Mouse (Mus musculus): ENCODE data around the gene Slco3a1.

Slco3a1 gene

DNA sequence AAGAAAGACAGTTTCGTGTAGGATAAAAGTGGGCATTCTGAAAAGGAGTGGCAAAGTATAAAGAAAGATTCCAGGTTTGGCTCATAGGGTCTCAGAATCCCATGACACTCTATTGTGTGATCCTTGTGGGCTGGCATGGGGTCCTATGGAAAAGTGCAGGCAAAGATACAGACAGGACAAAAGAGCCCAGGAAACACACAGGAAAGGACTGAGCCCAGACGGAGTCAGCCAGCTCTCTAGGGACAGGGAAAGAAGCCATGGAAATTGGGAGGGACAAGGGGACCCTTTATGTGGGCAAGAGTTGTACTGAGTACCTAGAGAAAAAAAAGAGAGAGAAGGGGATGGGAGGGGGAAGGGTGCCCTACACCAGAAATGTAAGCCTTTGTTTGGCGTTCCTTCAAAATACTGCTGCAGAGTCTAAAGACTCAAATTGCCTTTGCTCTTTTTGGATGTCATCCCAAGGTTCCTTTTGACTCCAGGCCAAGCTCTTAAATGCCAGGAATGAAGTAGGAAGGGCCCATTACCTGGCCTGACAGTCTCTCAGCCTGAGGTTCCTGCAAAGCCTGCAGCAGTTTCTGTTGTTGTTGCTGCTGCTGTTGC is 238.6 kb downstream of the Slco3a1 start:
- no peak for DNase-seq (ENCODE audit: low read depth in 1 of 2, low spot score in 2 of 2)

DNA sequence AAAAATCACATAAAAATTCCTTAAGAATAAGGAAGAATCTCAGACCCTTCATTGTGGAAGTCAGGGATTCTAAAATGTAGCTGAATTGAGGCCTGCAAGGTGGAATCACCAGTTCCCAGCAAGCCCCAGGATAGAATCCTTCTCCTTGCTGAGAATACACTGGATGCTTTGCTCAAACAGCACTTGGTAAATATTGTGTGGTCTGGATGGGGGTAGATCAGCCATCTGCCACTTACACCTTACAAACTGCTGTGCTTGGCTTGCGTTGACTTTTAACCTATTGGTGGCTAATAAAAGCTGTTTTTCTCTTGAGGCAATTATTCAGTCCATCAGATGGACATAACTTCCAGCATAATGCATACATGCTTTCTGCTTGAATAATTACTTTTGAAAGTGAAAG is 240.3 kb downstream of the Slco3a1 start:
- no peak for DNase-seq (ENCODE audit: low read depth in 1 of 2, low spot score in 2 of 2)

DNA sequence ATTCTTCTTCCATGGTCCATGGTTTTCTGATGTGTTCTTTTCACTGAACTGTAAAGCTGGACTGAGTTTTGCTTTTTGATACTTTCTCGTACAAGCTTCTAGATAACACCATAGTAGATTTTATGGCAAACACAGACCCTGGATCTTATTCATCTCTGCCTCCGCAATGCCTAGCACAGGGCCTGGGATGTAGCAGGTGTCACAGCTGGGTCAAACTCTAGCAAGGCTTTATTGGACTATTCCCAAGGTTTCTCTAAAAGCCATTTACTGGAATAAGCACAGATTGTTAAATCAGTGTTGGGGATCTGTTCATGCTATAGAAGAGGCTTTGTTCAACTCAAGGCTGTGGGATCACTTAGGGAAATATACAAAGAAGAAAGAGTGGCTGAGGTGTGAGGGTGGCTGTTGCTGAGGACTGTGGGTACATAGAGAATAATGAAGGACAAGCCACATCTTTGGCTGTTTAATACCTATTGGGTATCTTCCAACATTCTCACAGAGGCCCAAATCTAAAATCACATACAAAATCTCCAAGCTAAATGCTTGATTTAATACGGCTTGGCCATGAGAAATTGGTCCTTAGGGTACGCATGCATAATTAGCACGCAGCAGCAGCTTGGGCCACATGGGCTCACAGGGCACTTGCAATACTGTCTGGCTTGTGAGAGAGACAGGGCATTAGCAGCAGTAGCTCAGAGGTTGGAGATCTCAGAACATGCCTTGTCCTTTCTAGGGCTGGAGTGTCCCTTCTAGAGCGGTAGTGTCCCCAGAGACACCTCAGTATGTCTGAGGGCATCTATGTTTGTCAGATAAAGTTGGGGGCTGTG is 241.1 kb downstream of the Slco3a1 start:
- no peak for DNase-seq (ENCODE audit: low read depth in 1 of 2, low spot score in 2 of 2)

- no peak for DNase-seq (ENCODE audit: low read depth in 1 of 2, low spot score in 2 of 2)
These were observed 243.0 kb downstream of the Slco3a1 start for GRCm38 (mm10) chr7:74311536-74311935.

DNA sequence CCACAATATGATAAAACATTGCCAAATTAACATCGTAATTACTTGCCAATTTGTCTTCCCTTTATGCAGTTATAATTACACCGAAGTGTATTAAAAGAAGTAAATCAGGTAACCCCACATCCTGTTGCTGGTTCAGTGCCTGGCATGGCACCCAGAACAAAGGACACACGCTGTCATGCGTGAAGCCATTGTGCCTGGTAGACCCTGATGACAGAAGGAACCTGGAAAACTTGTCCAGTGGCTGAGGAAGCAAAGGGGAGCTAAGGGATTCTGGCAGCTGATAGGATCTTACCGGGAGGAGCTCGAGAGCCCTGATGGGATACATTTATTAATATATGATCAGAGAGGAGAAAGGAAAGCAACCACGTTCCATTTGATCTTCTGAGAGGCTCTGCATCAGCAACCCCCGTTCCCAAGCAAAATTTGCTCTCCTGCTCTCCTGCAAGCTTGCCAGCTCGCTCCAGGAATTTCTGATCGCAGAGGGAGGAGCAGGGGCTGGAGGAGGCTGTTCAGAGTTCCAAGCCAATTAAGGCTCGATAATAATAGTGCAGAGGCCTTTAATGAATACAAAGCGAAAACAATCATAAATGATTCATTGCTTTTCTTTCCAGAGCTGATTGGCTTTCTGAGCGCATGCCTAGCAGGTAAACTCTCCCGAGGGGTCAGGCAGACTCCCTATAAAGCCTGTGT is 250.8 kb downstream of the Slco3a1 start:
- no peak for DNase-seq (ENCODE audit: low read depth in 1 of 2, low spot score in 2 of 2)

DNA sequence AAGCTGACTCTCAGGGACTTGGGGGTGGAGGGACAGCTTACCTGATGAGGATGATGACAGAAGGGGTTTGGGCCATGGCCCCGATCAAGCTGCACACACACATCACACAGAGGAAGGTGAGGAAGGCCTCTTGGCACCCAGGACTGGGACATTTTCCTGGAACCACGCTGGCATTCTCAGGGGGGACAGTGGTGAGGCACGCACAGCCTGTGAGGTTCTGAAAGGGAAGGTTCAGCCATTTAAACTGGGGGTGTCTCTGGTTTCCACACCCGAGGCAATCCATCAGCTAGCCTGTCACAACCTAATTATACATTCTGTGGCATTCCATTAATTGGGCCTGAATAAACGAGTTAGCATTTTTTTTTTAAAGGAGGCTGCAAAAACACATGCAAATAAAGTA is 251.5 kb downstream of the Slco3a1 start:
- no peak for DNase-seq (ENCODE audit: low read depth in 1 of 2, low spot score in 2 of 2)

DNA sequence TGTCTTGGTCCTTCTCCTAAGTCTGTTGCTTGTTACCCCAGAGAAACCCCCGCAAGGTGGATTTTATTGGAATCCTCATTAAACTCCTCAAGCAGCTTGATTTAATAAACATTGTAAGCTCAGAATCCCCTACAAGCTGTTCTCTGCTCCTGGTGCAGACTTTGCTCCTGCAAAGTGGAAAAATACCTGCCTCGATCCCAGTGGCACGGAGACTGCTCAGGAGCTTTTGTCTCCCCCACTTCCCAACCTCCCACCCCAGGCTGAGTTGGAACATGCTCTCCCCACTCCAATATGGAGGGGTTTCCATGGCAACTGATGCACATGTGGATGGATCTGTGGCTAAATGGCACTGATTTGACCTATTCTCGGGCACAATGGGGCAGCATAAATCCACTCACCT is 268.0 kb downstream of the Slco3a1 start:
- no peak for DNase-seq (ENCODE audit: low read depth in 1 of 2, low spot score in 2 of 2)

DNA sequence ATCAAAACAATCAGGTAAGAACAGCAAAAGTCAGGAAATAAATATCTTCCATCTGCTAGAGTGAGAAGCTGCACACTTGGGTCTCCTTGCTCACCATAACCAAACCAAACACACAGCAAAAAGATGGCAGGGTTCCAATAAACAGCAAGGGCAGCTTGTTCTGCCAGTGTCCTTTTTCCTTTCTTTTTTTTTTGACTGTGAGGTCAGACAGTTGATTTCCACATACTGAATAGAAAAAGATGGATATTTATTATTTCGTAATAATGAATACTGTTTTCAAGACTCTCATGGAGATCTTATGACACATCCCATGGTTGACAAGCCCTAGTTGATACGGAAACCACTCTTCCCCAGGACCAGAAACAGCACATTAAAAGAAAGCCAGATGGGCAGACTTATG is 274.2 kb downstream of the Slco3a1 start:
- DNase-seq (ENCODE audit: low read depth in 1 of 2, low spot score in 2 of 2), result no peak

GRCm38 (mm10) chr7:74279356-74279755 is 275.2 kb downstream of the Slco3a1 start:
- no peak for DNase-seq (ENCODE audit: low read depth in 1 of 2, low spot score in 2 of 2)

DNA sequence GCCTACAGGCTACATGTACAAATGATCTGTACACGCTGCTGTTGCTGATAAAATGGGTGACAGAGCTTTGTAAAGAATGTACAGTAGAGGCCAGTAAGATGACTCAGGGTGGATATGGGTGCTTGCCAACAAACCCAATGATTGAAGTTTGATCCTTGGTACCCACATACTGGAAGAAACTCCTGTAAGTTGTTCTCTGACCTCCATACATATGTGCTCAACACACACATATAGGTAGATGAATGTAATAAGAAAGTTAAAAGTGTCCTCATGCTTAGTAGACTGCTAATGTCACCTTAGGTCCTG is 284.5 kb downstream of the Slco3a1 start:
- DNase-seq (ENCODE audit: low read depth in 1 of 2, low spot score in 2 of 2), result no peak

GRCm38 (mm10) chr7:74269283-74270088 is 285.1 kb downstream of the Slco3a1 start:
- DNase-seq (ENCODE audit: low read depth in 1 of 2, low spot score in 2 of 2), result no peak

- no peak for DNase-seq (ENCODE audit: low read depth in 1 of 2, low spot score in 2 of 2)
These were observed 287.9 kb downstream of the Slco3a1 start for GRCm38 (mm10) chr7:74266511-74267168.

DNA sequence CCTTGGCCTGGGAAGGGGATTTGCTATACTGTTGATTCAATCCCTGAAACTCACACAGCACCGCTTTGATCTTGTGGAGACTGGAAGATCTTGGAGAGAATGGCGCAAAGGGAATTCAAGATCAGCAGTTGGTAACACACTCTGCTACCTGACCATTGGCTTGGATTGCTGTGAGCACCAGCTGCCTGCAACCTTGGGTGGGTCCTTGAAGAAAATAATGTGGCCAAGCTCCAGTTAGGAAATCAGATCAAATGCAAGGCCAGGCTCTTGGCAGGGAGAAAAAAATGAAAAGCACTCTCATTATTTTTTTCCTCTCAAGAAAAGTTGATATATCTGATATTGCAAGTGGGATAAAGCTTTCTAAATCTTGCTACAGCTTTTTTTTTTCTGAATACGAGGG is 298.3 kb downstream of the Slco3a1 start:
- no peak for DNase-seq (ENCODE audit: low read depth in 1 of 2, low spot score in 2 of 2)

DNA sequence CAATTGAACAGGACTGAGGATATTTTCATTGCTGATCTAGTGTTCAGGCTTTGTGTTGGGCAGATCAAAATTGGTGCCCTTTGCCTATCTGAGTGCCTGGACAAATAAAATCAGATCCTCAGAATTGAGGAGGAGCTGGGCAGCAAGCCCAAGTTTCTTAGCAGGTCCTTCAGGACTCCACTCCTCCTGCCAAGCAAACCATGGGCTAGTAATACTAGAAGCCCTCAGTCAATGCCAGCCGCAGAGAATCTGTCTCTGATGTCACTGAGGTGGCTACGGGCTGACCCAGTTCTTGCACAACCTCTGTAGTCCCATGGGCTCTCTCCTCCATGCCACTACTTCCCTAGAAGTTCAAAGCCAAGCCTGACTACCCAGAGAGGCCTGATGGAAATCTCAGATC is 302.5 kb downstream of the Slco3a1 start:
- no peak for DNase-seq (ENCODE audit: low read depth in 1 of 2, low spot score in 2 of 2)

DNA sequence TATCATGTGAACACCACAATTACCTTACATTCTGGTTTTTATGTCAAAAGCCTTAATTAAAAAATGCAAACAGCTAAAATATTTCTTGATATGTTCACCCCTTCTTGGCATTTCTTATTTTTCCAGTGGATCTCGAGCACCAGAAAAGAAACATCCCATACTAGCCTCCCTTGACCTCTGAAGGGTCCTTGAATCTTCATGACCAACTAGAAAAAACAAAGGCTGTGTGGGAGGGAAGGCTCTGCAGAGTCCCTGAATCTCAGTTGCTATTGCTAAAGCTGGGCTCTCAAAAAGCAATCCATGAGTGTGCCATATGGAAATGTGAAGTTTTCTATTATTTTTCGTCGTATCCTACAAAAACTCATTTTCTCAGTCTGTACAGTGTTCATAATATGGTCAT is 313.3 kb downstream of the Slco3a1 start:
- DNase-seq (ENCODE audit: low read depth in 1 of 2, low spot score in 2 of 2), result no peak

GRCm38 (mm10) chr7:74240459-74241172 is 314.0 kb downstream of the Slco3a1 start:
- DNase-seq (ENCODE audit: low read depth in 1 of 2, low spot score in 2 of 2), result no peak
